Mouse (Mus musculus) layer of hippocampus, adult 2 months (tissue): ENCODE data around the gene Pcyt1b. TPM values are rescaled to one million over a fixed set of nuclear protein-coding genes. Genes with fewer than 3 reads are reported as not detected.

Experiments
- DNase-seq, 2 experiments: peaks; one replicate each; pipeline ENCODE4 v3.0.0; 2022; ENCODE audit warnings: low spot score in 2 of 2
- H3K27ac ChIP-seq: fragments of 200-600 bp; 2 replicates; pipeline ENCODE4 v1.8.1; 2022
- H3K4me3 ChIP-seq: fragments of 200-600 bp; 2 replicates; pipeline ENCODE4 v1.8.1; 2022; ENCODE audit warnings: mild to moderate bottlenecking
- CTCF ChIP-seq: fragments of 200-600 bp; conservative IDR thresholded peaks from 2 replicates; pipeline ENCODE4 v1.8.1; 2022; ENCODE audit warnings: antibody characterized with exemption, mild to moderate bottlenecking, moderate library complexity
- total RNA-seq, 2 experiments: library from RNA; stranded (reverse); gene quantifications; 2 replicates each; pipeline ENCODE4 v1.2.3; 2021

Gene Pcyt1b
- total RNA-seq, 2 experiments from 2014 or later = 28.6 to 31.0 TPM

DNA sequence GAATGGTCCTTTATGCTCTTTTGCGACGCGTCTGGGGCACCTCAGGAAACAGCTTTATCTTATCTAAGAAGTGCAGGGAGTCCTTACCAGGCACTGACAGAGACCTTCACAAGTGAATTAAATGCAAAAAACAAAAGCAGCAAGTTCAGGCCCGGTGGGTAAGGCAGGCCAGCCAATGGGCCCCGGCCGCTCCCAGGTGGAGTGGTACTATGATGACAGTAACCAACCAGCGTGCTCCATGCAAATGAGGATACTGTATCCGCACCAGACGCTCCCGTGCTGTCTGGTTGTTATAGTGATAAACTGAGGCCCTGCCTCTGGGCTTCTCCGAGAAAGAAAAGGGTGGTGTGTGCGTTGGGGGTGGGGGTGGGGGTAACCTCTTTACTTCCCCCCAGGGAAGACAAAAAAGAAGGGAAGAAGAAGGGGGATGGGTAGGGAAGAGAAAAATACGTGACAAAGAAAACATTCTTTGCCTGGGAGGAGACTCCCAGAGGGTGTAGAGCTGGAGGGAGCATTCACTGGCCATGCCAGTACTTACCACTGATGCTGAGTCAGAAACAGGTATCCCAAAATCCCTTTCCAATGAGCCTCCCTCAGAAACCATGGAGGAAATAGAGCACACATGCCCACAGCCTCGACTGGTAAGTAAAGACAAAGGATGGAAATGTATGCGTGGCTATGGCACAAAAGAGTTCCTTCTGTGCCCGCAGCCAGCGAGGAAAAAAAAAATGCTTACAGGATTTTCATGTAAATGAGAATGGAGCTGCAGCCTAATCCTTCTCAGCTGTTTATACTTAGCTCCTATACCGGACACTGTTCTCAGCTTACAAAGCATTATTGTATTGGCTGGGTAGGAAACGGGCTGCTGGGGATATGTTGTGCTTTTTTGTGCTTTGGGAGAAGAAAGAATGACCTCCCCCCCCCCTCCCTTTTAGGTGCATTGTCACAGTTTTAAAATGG lies 20.5 kb downstream of the Pcyt1b start:
- TF ChIP-seq CTCF = no peak
- Histone ChIP-seq H3K27ac (peak overlapping the region; percentile 89), H3K4me3 (peak overlapping the region; percentile 58)
- peak; percentile 56 to 69 for DNase-seq

DNA sequence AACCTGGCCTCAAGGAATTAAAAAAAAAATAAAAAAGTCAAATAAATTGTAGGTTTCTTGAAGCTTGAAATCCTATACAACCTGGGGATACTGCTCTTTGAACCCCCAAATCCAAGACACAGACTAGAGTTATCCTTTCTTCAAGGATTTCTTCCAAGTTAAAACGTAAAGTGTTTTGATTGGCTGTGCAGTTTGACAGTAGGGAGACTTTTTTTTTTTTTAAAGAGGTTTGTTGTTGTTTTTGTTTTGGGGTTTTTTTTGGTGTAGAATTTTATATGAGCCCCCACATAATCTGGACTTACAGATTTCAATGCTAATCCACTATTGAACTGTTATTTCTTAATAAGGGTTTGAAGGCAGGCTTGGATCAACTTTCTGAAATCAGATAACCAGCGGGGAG lies 21.6 kb downstream of the Pcyt1b start:
- no peak for TF ChIP-seq CTCF
- Histone ChIP-seq H3K27ac (peak overlapping the region; percentile 89; the same call in 1 of the 2 replicates), H3K4me3 (peak overlapping the region; percentile 58)
- DNase-seq = no peak

DNA sequence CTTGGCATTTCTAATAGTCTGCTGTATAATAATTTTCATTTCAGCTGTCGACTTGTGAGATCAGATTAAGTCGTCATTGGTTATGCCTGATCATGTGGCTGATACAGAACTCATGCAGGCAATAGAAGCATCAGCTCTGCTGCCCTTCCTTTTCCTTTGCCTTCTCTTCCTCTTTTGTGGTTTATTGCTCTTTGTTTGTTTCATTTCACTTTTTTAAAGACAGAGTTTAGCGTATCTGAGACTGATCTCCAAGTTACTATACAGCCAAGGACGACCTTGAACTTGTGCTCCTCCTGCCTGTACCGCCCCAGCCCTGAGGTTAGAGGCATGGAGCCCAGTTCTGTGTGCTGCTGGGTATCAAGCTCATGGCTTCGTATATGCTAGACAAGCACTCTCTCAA lies 34.6 kb downstream of the Pcyt1b start:
- no peak for TF ChIP-seq CTCF
- Histone ChIP-seq H3K4me3 (no peak overlapping the region), H3K27ac (no peak overlapping the region)
- DNase-seq = no peak

DNA sequence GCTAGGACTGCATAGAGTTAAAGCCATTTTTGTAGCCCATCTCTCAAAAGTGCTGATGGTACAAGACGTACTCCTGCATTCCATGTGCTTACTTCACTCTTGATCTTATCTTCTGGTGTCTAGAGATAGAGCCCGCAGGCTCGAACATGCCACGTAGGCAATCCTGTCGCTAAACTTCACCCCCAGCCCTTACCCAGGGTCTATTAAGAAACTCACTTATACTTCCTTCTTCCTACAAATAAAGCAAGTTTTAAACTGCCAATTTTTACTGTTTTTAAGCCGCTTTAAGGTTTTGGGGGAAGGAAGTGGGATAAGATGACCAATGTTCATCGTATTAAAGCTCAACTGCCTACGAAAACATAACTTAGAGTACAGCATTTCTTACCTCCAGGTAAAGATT lies 36.0 kb downstream of the Pcyt1b start:
- no peak for DNase-seq
- TF ChIP-seq CTCF = no peak
- Histone ChIP-seq H3K27ac (no peak overlapping the region), H3K4me3 (no peak overlapping the region)

DNA sequence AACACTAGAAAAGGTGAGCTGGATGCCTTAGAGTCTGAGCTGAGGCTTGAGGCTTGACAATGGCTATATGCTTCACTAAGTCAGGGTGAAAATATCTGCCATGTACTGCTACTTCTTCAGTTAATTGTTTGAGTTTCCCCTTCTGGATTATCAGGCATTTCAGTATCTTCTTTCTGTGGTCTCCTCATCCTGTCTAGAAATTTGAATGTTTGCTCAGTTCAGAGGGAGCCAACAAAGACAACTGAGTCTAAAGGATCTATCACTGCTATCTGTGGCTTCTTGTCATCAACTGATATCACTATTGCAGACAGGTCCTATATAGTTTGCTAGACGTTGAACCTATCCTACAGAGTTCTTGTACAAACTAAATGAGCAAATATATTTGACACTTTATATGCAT lies 42.9 kb downstream of the Pcyt1b start:
- TF ChIP-seq CTCF = no peak
- no peak for DNase-seq
- no peak overlapping the region for H3K4me3 ChIP-seq
- no peak overlapping the region for H3K27ac ChIP-seq

DNA sequence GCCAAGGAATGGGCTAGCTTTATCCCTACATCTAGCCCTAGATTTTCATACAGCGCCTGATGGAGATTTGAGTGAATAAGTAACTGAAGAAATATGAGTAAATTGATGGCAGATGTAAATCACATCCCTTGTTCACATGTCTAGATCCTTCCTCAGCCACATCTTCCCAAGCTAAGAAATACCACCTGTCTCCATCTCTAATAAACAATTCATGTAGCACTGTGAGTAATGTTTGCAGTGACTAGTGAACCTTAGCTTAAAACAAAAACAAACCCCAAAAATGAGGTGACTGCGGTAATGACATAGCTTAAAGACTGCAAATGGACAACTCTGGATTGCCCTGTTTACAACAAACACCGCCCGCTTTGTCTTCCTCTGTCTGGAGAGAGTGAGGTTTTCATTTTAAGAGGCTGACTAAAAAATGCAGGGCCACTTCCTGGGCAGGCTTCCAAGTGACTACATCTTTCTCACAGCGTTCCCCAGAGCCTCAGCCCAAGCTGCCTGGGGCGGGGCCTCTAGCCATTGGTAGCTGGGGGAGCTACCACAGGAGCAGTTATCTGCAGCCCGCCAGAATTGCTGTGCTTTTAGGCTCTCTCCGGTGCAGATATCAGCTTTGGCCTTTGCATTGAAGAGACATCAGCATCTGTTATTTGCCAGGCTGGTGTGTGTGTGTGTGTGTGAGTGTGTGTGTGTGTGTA lies 46.0 kb downstream of the Pcyt1b start:
- H3K27ac ChIP-seq = no peak overlapping the region

DNA sequence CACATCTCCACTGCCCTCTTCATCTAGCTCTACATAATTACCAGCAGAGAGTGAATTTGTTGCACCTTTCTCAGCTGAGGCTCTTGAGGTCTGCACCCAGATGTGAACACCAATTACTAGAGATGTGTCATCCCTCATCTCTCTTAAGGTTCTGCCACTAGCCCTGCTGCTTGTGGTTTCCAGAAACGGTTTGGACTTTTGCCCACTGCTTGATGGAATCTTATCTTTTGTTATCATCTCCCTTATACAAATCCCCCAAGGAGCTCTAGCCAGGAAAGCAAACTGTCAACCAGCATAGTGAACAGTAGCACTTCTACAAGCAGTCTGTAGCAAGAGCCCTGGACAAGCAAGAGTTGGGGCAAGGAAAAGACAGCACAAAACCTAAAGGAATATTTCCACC lies 57.9 kb downstream of the Pcyt1b start:
- Histone ChIP-seq H3K4me3 (no peak overlapping the region), H3K27ac (no peak overlapping the region)
- no peak for DNase-seq
- no peak for TF ChIP-seq CTCF

More for the DNA sequence above, 46.0 kb downstream of the Pcyt1b start:
- no peak overlapping the region for H3K4me3 ChIP-seq
- peak; percentile 30 to 39 for DNase-seq
- TF ChIP-seq CTCF = no peak

DNA sequence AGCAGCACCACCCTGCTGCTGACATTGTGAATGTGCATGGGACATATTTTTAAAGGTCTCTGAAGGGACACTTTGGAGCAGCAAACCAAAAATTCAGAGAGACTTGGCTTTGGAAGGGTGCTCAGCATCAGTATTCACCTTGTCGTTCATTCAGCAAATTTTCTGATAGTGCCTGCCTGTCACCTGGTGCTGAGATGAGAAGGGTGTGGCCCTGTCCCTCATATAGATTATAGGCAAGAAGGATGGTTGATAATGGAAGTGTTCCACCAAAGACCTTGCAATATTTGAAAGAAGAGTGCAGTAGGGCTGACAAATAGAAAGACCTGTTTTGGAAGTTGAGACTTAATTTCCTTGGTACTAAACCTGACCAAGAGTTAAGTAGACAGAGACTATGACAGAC lies 74.9 kb downstream of the Pcyt1b start:
- Histone ChIP-seq H3K4me3 (no peak overlapping the region), H3K27ac (no peak overlapping the region)
- no peak for TF ChIP-seq CTCF
- no peak for DNase-seq

DNA sequence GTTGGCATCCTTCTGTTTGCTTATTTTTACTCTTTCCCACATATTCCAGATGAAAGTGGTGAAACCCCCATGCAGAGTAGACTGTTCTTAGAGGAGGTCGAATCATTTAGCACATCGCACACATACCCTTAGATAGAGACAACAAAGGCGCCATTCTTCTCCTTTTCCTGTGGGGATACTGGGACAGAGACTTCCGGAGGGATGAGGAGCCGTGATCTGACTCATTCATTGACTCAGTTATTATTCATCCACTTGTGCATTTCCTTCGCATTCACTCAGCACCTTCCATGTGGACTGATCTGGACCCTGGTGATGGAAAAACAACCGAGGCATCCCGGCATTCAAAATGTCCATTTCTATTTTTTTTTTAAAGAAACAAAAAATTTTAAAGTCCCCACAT lies 76.2 kb downstream of the Pcyt1b start:
- H3K27ac ChIP-seq = no peak overlapping the region
- no peak for TF ChIP-seq CTCF
- DNase-seq = no peak
- H3K4me3 ChIP-seq = no peak overlapping the region

DNA sequence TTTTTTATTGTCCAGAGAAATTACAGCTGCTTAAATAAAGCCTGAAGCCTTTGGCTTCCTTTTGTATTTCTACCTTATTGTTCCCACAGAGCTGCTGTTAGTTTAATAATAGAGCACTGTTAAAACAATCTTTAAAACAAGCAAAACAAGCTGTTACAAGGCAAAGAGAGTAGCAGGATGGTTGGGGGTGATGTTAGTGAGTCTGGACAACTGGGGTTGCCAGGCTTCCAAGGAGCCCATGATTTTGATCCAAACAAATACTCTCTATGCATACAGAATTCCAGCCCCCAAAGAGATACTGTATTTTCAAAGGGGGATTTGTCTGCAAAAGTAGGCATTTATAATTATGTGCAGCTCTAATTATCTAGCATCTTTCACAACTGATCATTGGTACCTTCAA lies 77.7 kb downstream of the Pcyt1b start:
- no peak overlapping the region; the same call in 1 of the 2 replicates for H3K27ac ChIP-seq
- H3K4me3 ChIP-seq = no peak overlapping the region
- TF ChIP-seq CTCF = no peak
- DNase-seq = no peak

DNA sequence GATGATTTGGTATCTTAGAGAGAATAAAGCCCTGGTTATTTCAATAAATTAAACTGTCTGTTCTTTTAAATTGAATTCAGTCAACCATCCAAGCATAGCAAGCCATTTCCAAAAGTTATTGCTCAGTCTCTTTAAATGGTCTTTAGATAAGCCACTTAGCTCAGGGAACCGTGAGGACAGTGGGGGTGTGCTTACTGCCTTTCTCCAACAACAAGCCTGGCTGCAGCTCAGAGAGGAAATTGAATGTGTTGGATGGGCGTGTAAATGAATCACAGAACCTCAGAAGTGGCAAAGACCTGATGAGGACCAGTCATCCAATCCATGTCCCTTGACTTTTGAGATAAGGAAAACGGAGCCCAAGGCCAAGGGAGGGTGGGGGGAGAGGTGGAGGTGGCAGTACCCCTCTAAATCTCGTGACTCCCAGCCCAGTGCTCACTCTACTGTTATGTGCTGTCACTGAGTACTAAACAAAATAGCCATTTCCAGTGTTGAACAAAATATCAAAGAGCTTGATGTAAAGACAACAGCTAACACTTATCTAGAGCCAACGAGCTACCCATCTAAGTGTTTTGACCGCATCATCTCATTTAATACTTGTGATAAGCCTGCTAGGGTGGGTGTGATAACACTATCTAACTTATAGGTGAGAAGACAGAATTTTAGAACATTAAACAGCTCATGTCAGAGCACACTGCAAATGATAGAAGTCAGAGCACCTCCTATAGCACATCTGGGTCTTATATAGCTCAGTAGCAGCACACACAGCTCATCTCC lies 78.5 kb downstream of the Pcyt1b start:
- H3K27ac ChIP-seq = no peak overlapping the region
- no peak for TF ChIP-seq CTCF
- no peak for DNase-seq
- H3K4me3 ChIP-seq = no peak overlapping the region

DNA sequence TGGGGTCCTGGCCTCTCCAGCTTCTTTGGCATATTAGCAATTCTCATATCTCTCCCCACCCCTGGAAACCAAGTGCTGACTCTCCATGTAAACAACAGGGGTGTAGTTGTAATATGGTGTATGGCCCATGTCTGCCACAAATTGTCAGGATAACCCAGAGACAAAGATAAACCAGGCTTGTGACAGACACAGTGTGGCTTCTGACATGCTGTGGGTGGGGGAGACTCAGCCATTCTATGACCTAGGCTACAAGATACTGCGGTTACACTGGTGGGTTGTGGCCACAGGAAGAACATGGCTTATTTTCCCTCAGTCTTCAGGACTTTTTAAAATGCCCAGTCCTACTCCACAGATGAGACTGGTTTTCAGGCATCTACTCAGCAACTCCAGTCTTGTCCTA lies 94.5 kb downstream of the Pcyt1b start:
- DNase-seq = no peak
- no peak for TF ChIP-seq CTCF
- no peak overlapping the region for H3K4me3 ChIP-seq
- H3K27ac ChIP-seq = no peak overlapping the region

DNA sequence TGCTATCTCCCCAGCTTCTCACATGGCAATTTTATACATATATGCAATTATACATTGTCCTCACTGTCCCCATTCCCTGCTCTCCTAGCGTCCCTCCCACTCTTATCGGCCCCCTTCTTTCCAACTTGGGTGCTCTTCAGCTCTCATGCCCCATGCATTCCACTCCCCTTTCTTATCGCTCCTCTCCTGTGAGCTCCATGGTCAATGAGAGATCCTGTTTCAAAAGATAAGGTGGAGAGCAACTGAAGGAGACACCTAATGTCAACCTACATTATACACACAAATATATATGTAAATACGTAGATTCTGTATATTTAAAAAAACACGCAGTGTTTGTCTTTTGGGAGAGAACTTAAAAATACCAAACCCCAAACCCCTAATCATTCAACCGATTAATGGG lies 95.9 kb downstream of the Pcyt1b start:
- DNase-seq = no peak
- no peak for TF ChIP-seq CTCF
- Histone ChIP-seq H3K27ac (no peak overlapping the region), H3K4me3 (no peak overlapping the region)
